Mouse (Mus musculus): ENCODE results near the gene Dpf1.

DNA sequence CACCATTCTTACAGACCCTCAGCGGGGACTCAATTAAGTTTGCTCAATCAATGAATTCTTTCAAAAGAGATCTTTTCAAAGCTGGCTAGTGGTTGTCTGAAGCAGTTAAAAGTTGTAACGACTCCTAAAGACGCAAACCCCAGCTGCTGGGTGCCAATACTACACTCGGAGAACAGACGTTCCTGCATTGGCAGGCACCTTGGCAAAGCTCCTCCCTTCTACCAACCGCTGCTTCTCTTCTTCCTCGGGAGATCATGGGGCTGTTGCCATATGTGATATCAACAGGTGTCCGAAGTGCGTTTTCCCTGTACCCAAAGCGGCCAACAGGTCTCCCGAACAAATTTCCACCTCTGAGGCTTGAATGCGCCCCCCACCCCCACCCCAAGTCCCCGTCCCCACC, 22.9 kb upstream of the Dpf1 start:
- no peak for TF ChIP-seq EP300 (IDR thresholded peaks at IDR 0.05; ENCODE audit: insufficient read depth, low read depth, low read length)
- TF ChIP-seq CTCF (IDR thresholded peaks at IDR 0.05) = no peak
- no peak for TF ChIP-seq POLR2A (IDR thresholded peaks at IDR 0.05; ENCODE audit: insufficient read depth, low read depth, low read length)
